Mouse (Mus musculus): ENCODE measurements around the gene Topaz1. TPM values are rescaled to one million over a fixed set of nuclear protein-coding genes. Genes with fewer than 3 reads are reported as not detected.

Topaz1 gene
- total RNA-seq, 1 experiment, result 0.49 TPM

DNA sequence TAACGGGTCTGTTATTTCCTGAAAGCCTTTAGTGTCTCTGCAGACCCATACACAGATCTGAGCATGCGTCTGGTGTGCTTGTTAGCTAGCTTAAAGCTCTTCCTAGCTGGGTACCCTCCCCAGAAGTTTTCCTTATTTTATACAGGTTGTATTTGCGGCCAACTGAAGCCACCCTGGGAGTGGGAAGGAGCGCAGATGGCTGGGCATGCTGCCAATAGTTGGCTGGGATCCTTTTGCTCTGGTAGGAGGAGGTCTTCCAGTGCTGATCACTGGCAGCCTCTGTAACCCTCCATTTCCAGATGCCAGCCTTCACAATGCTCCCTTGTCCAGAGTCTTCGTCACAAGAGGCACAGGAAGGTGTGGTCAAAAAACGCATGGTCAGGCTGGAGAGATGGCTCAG lies 89.6 kb downstream of the Topaz1 start:
- Histone ChIP-seq H3K9me3 (ENCODE audit: control insufficient read depth, insufficient read depth, low read depth, low read length) (no peaks in the 10 kb centered on the region), H3K9ac (ENCODE audit: insufficient read depth, low read depth, low read length, poor library complexity, severe bottlenecking) (no peak overlapping the region), H3K4me3 (ENCODE audit: insufficient read depth in 1 of 2, low read depth in 1 of 2, low read length in 2 of 2, poor library complexity in 1 of 2, severe bottlenecking in 1 of 2) (no peak overlapping the region), H3K27ac (ENCODE audit: insufficient read depth, low read depth, low read length, poor library complexity, severe bottlenecking) (no peak overlapping the region), H3K36me3 (ENCODE audit: control insufficient read depth, insufficient read depth, low read length, poor library complexity, severe bottlenecking) (no peaks in the 10 kb centered on the region), H3K4me1 (ENCODE audit: control insufficient read depth in 2 of 2, insufficient read depth in 2 of 2, low read length in 2 of 2, poor library complexity in 1 of 2) (peaks cover 5 to 7% of the 10 kb centered on the region in 2 experiments; a peak in 3 of 4 replicates)
- no peak for DNase-seq (ENCODE audit: low read depth, low spot score)
- TF ChIP-seq HCFC1 (IDR thresholded peaks at IDR 0.05; ENCODE audit: borderline replicate concordance, insufficient read depth, low read length) (no peak), ZC3H11A (IDR thresholded peaks at IDR 0.05; ENCODE audit: borderline replicate concordance, low read depth, low read length) (no peak), CHD2 (IDR thresholded peaks at IDR 0.05; ENCODE audit: low read depth, low read length) (no peak), ZNF384 (IDR thresholded peaks at IDR 0.05; ENCODE audit: low read depth, low read length) (no peak), MAFK (IDR thresholded peaks at IDR 0.05; ENCODE audit: insufficient read depth, low read depth, low read length) (no peak)
- in situ Hi-C loops (cut with MboI; ENCODE audit: low sequenced_read_pairs in 2 of 2, unreplicated experiment in 2 of 2), result no loop called here

DNA sequence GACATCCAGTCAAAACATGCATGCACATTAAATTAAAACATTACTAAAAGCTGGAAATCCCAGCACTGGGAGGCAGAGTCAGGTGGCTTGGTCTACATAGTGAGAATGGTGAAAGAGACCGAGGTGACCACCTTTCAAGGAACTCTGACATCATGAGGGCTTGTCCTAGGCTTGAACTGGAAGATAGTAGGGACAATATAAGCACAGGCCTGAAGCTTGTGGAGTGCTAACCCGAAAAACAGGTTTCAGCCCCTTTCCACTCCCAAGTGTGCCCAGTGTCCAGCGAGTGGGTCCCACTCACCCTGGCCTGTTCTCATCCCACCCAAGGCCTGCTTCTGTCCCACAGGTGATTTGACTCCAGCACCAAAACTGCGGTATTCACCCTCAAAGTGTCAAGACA lies 90.1 kb downstream of the Topaz1 start:
- Histone ChIP-seq H3K36me3 (ENCODE audit: control insufficient read depth, insufficient read depth, low read length, poor library complexity, severe bottlenecking) (no peaks in the 10 kb centered on the region), H3K9me3 (ENCODE audit: control insufficient read depth, insufficient read depth, low read depth, low read length) (no peaks in the 10 kb centered on the region), H3K4me3 (ENCODE audit: insufficient read depth in 1 of 2, low read depth in 1 of 2, low read length in 2 of 2, poor library complexity in 1 of 2, severe bottlenecking in 1 of 2) (0 out of 4 replicates have a peak overlapping the region, but pooled peaks of 1 of the 2 experiments have one; percentile 21), H3K9ac (ENCODE audit: insufficient read depth, low read depth, low read length, poor library complexity, severe bottlenecking) (no peak overlapping the region), H3K4me1 (ENCODE audit: control insufficient read depth in 2 of 2, insufficient read depth in 2 of 2, low read length in 2 of 2, poor library complexity in 1 of 2) (peaks cover 5 to 7% of the 10 kb centered on the region in 2 experiments; a peak in 3 of 4 replicates), H3K27ac (ENCODE audit: insufficient read depth, low read depth, low read length, poor library complexity, severe bottlenecking) (no peak overlapping the region)
- in situ Hi-C loops (cut with MboI; ENCODE audit: low sequenced_read_pairs in 2 of 2, unreplicated experiment in 2 of 2), result no loop called here
- TF ChIP-seq CHD2 (IDR thresholded peaks at IDR 0.05; ENCODE audit: low read depth, low read length), result no peak
- TF ChIP-seq HCFC1 (IDR thresholded peaks at IDR 0.05; ENCODE audit: borderline replicate concordance, insufficient read depth, low read length), result no peak
- no peak for TF ChIP-seq ZC3H11A (IDR thresholded peaks at IDR 0.05; ENCODE audit: borderline replicate concordance, low read depth, low read length)
- no peak for DNase-seq (ENCODE audit: low read depth, low spot score)

DNA sequence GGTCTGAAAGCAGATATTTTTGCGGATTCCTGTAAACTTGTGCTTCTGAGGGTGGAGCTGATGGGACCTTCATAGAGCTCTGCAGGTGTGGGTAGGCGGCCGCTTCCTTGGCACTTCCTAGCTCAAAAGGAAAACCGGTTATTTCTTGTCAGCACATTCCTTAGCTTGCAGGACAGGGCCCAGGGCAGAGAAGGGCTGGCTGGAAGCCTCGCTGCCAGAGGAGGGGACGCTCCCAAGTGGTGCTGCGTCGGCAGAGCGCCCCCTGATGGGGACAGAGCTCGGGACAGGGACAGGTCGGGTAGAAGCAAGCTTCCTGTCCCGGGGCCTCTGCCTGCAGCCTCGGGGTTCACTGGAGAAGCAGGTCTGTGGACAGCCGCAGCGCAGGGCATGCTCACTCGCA lies 90.5 kb downstream of the Topaz1 start:
- peaks cover 5 to 7% of the 10 kb centered on the region in 2 experiments; a peak in 3 of 4 replicates for H3K4me1 ChIP-seq (ENCODE audit: control insufficient read depth in 2 of 2, insufficient read depth in 2 of 2, low read length in 2 of 2, poor library complexity in 1 of 2)
- no peaks in the 10 kb centered on the region for H3K9me3 ChIP-seq (ENCODE audit: control insufficient read depth, insufficient read depth, low read depth, low read length)
- H3K4me3 ChIP-seq (ENCODE audit: insufficient read depth in 1 of 2, low read depth in 1 of 2, low read length in 2 of 2, poor library complexity in 1 of 2, severe bottlenecking in 1 of 2), result peak overlapping the region in 1 of 2 experiments; percentile 21; a peak in 2 of 4 replicates
- no peak overlapping the region for H3K27ac ChIP-seq (ENCODE audit: insufficient read depth, low read depth, low read length, poor library complexity, severe bottlenecking)
- DNase-seq (ENCODE audit: low read depth, low spot score), result peak; percentile 77
- H3K9ac ChIP-seq (ENCODE audit: insufficient read depth, low read depth, low read length, poor library complexity, severe bottlenecking), result no peak overlapping the region
- no peaks in the 10 kb centered on the region for H3K36me3 ChIP-seq (ENCODE audit: control insufficient read depth, insufficient read depth, low read length, poor library complexity, severe bottlenecking)
- in situ Hi-C loops (cut with MboI; ENCODE audit: low sequenced_read_pairs in 2 of 2, unreplicated experiment in 2 of 2), result no loop called here
- TF ChIP-seq HCFC1 (IDR thresholded peaks at IDR 0.05; ENCODE audit: borderline replicate concordance, insufficient read depth, low read length) (no peak), CHD2 (IDR thresholded peaks at IDR 0.05; ENCODE audit: low read depth, low read length) (no peak), ZC3H11A (IDR thresholded peaks at IDR 0.05; ENCODE audit: borderline replicate concordance, low read depth, low read length) (no peak), MAFK (IDR thresholded peaks at IDR 0.05; ENCODE audit: insufficient read depth, low read depth, low read length) (0 out of 2 replicates have a peak, but pooled peaks have one; percentile 26), ZNF384 (IDR thresholded peaks at IDR 0.05; ENCODE audit: low read depth, low read length) (no peak)

DNA sequence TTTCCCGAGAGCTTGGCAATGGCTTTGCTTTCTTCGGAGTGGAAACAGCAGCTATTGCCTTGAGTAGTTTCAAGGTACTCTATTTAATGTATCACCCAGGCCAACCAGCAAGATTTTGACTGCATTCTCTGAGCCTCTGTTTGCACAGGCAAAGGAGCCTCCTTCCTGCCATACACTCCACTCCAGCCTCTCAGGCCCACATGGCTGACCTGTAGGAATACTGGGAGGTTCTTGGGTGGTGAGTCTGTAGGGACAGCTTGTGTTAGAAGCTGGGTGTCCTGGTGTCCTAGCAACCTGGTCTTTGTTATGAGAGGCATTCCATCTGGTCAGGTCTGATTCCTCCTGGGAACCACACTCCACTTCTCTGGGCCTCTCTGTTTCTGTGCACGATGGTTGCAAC lies 96.6 kb downstream of the Topaz1 start, which contains the start of gene Gm35549:
Gm35549 (minus strand) TSS at position 276 of the 400 bp plus-strand sequence.
- TF ChIP-seq ZC3H11A (IDR thresholded peaks at IDR 0.05; ENCODE audit: borderline replicate concordance, low read depth, low read length) (no peak), HCFC1 (IDR thresholded peaks at IDR 0.05; ENCODE audit: borderline replicate concordance, insufficient read depth, low read length) (no peak), CHD2 (IDR thresholded peaks at IDR 0.05; ENCODE audit: low read depth, low read length) (no peak), ZNF384 (IDR thresholded peaks at IDR 0.05; ENCODE audit: low read depth, low read length) (no peak), MAFK (IDR thresholded peaks at IDR 0.05; ENCODE audit: insufficient read depth, low read depth, low read length) (no peak)
- H3K27ac ChIP-seq (ENCODE audit: insufficient read depth, low read depth, low read length, poor library complexity, severe bottlenecking), result no peak within 1 kb of the TSS
- H3K9ac ChIP-seq (ENCODE audit: insufficient read depth, low read depth, low read length, poor library complexity, severe bottlenecking), result no peak within 1 kb of the TSS
- DNase-seq (ENCODE audit: low read depth, low spot score), result no peak
- no peak within 1 kb of the TSS for H3K4me3 ChIP-seq (ENCODE audit: insufficient read depth in 1 of 2, low read depth in 1 of 2, low read length in 2 of 2, poor library complexity in 1 of 2, severe bottlenecking in 1 of 2)
- H3K36me3 ChIP-seq (ENCODE audit: control insufficient read depth, insufficient read depth, low read length, poor library complexity, severe bottlenecking), result no peaks in the 10 kb centered on the region
- in situ Hi-C loops (cut with MboI; ENCODE audit: low sequenced_read_pairs in 2 of 2, unreplicated experiment in 2 of 2), result no loop called here
- peaks cover 0 to 3% of the 10 kb centered on the region in 2 experiments; a peak in 2 of 4 replicates for H3K4me1 ChIP-seq (ENCODE audit: control insufficient read depth in 2 of 2, insufficient read depth in 2 of 2, low read length in 2 of 2, poor library complexity in 1 of 2)
- H3K9me3 ChIP-seq (ENCODE audit: control insufficient read depth, insufficient read depth, low read depth, low read length), result no peaks in the 10 kb centered on the region

DNA sequence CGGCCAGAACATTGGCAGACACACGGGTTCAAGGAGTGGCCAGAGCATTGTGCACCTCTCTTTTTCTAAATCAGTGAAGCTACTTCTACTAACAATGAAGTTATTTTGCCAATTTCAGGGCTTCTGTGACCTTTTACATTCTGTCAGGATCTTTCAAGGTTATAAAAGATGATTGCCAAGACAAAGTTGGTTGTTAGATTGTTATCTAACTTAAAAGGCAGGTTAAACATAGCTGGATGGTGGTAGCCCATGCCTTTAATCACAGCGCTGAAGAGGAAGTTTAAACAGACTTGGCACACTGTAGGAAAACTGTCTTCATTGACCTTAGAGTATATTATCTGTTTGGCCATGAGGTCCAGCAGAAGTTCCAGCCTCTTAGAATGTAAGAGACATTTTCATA lies 98.5 kb downstream of the Topaz1 start:
- Histone ChIP-seq H3K36me3 (ENCODE audit: control insufficient read depth, insufficient read depth, low read length, poor library complexity, severe bottlenecking) (no peaks in the 10 kb centered on the region), H3K9ac (ENCODE audit: insufficient read depth, low read depth, low read length, poor library complexity, severe bottlenecking) (no peak overlapping the region), H3K9me3 (ENCODE audit: control insufficient read depth, insufficient read depth, low read depth, low read length) (no peaks in the 10 kb centered on the region), H3K4me3 (ENCODE audit: insufficient read depth in 1 of 2, low read depth in 1 of 2, low read length in 2 of 2, poor library complexity in 1 of 2, severe bottlenecking in 1 of 2) (no peak overlapping the region), H3K4me1 (ENCODE audit: control insufficient read depth in 2 of 2, insufficient read depth in 2 of 2, low read length in 2 of 2, poor library complexity in 1 of 2) (no peaks in the 10 kb centered on the region), H3K27ac (ENCODE audit: insufficient read depth, low read depth, low read length, poor library complexity, severe bottlenecking) (no peak overlapping the region)
- in situ Hi-C loops (cut with MboI; ENCODE audit: low sequenced_read_pairs in 2 of 2, unreplicated experiment in 2 of 2), result no loop called here
- no peak for DNase-seq (ENCODE audit: low read depth, low spot score)
- TF ChIP-seq CHD2 (IDR thresholded peaks at IDR 0.05; ENCODE audit: low read depth, low read length) (no peak), ZNF384 (IDR thresholded peaks at IDR 0.05; ENCODE audit: low read depth, low read length) (no peak)

All from ES-E14 (cell line).